Mouse (Mus musculus) MEL (cell line): ENCODE data around the gene Garnl3. TPM values are rescaled to one million over a fixed set of nuclear protein-coding genes. Genes with fewer than 3 reads are reported as not detected.

Experiments
- DNase-seq: peaks from one replicate; pipeline ENCODE4 v3.0.0; 2011; ENCODE audit warnings: low read depth, low spot score
- H3K27ac ChIP-seq: 2 replicates; pipeline ENCODE4 v1.5.1; 2012; ENCODE audit warnings: low read depth, mild to moderate bottlenecking, control low read depth, low read length, moderate library complexity; ENCODE audit not compliant: control insufficient read depth
- H3K27me3 ChIP-seq, 2 experiments: fragments of 150-350 bp in 1 of 2; sonication (generic) in 1 of 2; 2 replicates each; pipeline ENCODE4 v1.6.1; 2012; ENCODE audit warnings: low read length in 2 of 2, mild to moderate bottlenecking in 2 of 2, improper control_type of control experiment in 1 of 2, moderate library complexity in 1 of 2; ENCODE audit not compliant: insufficient read depth in 2 of 2, control insufficient read depth in 1 of 2
- H3K36me3 ChIP-seq, 2 experiments: 2 replicates each; pipeline ENCODE4 v1.6.1; 2012 to 2014; ENCODE audit warnings: low read length in 2 of 2, improper control_type of control experiment in 1 of 2, inconsistent platforms in 1 of 2, mild to moderate bottlenecking in 1 of 2; ENCODE audit not compliant: insufficient read depth in 2 of 2, control insufficient read depth in 1 of 2
- H3K4me1 ChIP-seq, 2 experiments: fragments of 150-350 bp in 1 of 2; sonication (generic) in 1 of 2; 2 replicates each; pipeline ENCODE4 v1.6.1; 2012; ENCODE audit warnings: low read length in 2 of 2, improper control_type of control experiment in 1 of 2, mild to moderate bottlenecking in 1 of 2; ENCODE audit not compliant: insufficient read depth in 2 of 2, control insufficient read depth in 1 of 2
- H3K4me3 ChIP-seq, 2 experiments: fragments of 150-350 bp in 1 of 2; sonication (generic) in 1 of 2; 2 replicates each; pipeline ENCODE4 v1.5.1; 2012; ENCODE audit warnings: low read depth in 2 of 2, low read length in 2 of 2, mild to moderate bottlenecking in 2 of 2, moderate library complexity in 2 of 2, control low read depth in 1 of 2, improper control_type of control experiment in 1 of 2; ENCODE audit not compliant: control insufficient read depth in 1 of 2, insufficient read depth in 1 of 2
- H3K79me2 ChIP-seq: 2 replicates; pipeline ENCODE4 v1.6.1; 2012; ENCODE audit warnings: mild to moderate bottlenecking, low read length, moderate library complexity; ENCODE audit not compliant: control insufficient read depth, poor library complexity, insufficient read depth
- H3K9ac ChIP-seq: 2 replicates; pipeline ENCODE4 v1.6.1; 2012; ENCODE audit warnings: low read depth, mild to moderate bottlenecking, control low read depth, low read length, moderate library complexity; ENCODE audit not compliant: control insufficient read depth, poor library complexity, severe bottlenecking
- H3K9me3 ChIP-seq: fragments of 150-350 bp; sonication (generic); replicated peaks from 2 replicates; pipeline ENCODE4 v1.6.1; 2012; ENCODE audit warnings: mild to moderate bottlenecking, low read length, improper control_type of control experiment, moderate library complexity; ENCODE audit not compliant: insufficient read depth
- BHLHE40 ChIP-seq: IDR thresholded peaks from 2 replicates; pipeline ENCODE4 v1.6.1; 2012; ENCODE audit warnings: low read depth, mild to moderate bottlenecking, inconsistent platforms, low read length, improper control_type of control experiment, borderline replicate concordance
- E2F4 ChIP-seq: IDR thresholded peaks from 2 replicates; pipeline ENCODE4 v1.6.1; 2011; ENCODE audit warnings: low read depth, low read length, improper control_type of control experiment, borderline replicate concordance
- ELF1 ChIP-seq: IDR thresholded peaks from 2 replicates; pipeline ENCODE4 v1.6.1; 2014; ENCODE audit warnings: low read depth, mild to moderate bottlenecking, inconsistent platforms, low read length, improper control_type of control experiment, moderate library complexity
- EP300 ChIP-seq, 2 experiments: IDR thresholded peaks; 2 replicates each; pipeline ENCODE4 v1.6.1; 2011; ENCODE audit warnings: improper control_type of control experiment in 2 of 2, low read length in 2 of 2, low read depth in 1 of 2, mild to moderate bottlenecking in 1 of 2
- ETS1 ChIP-seq: IDR thresholded peaks from 2 replicates; pipeline ENCODE4 v1.6.1; 2012; ENCODE audit warnings: low read depth, mild to moderate bottlenecking, inconsistent platforms, low read length, improper control_type of control experiment, moderate library complexity
- GABPA ChIP-seq: IDR thresholded peaks from 2 replicates; pipeline ENCODE4 v1.6.1; 2012; ENCODE audit warnings: low read depth, mild to moderate bottlenecking, inconsistent platforms, low read length, improper control_type of control experiment, moderate library complexity
- HCFC1 ChIP-seq: IDR thresholded peaks from 2 replicates; pipeline ENCODE4 v1.6.1; 2012; ENCODE audit warnings: low read depth, mild to moderate bottlenecking, inconsistent platforms, low read length, improper control_type of control experiment, moderate library complexity
- JUND ChIP-seq: IDR thresholded peaks from 2 replicates; pipeline ENCODE4 v1.6.1; 2011; ENCODE audit warnings: low read depth, mild to moderate bottlenecking, improper control_type of control experiment, low read length
- KAT2A ChIP-seq: conservative IDR thresholded peaks from 2 replicates; pipeline ENCODE4 v1.6.1; 2012; ENCODE audit warnings: low read depth, low read length, improper control_type of control experiment, inconsistent platforms
- MAFK ChIP-seq: IDR thresholded peaks from 2 replicates; pipeline ENCODE4 v1.6.1; 2011; ENCODE audit warnings: low read depth, mild to moderate bottlenecking, low read length, improper control_type of control experiment, borderline replicate concordance
- MAX ChIP-seq: IDR thresholded peaks from 2 replicates; pipeline ENCODE4 v1.6.1; 2011; ENCODE audit warnings: low read length, improper control_type of control experiment
- MAZ ChIP-seq: IDR thresholded peaks from 2 replicates; pipeline ENCODE4 v1.6.1; 2012; ENCODE audit warnings: low read depth, mild to moderate bottlenecking, inconsistent platforms, low read length, improper control_type of control experiment
- MEF2A ChIP-seq: IDR thresholded peaks from 2 replicates; pipeline ENCODE4 v1.6.1; 2014; ENCODE audit warnings: low read depth, mild to moderate bottlenecking, inconsistent platforms, low read length, improper control_type of control experiment; ENCODE audit not compliant: poor library complexity, insufficient replicate concordance, severe bottlenecking; ENCODE audit errors: extremely low read depth
- MXI1 ChIP-seq: IDR thresholded peaks from 2 replicates; pipeline ENCODE4 v1.6.1; 2011; ENCODE audit warnings: mild to moderate bottlenecking, low read depth, low read length, improper control_type of control experiment
- MYB ChIP-seq: IDR thresholded peaks from 2 replicates; pipeline ENCODE4 v1.6.1; 2011; ENCODE audit warnings: mild to moderate bottlenecking, low read depth, low read length, improper control_type of control experiment
- MYC ChIP-seq: IDR thresholded peaks from 2 replicates; pipeline ENCODE4 v1.6.1; 2011; ENCODE audit warnings: low read depth, mild to moderate bottlenecking, low read length, improper control_type of control experiment, moderate library complexity
- NELFE ChIP-seq: IDR thresholded peaks from 2 replicates; pipeline ENCODE4 v1.6.1; 2011; ENCODE audit warnings: low read depth, low read length, improper control_type of control experiment
- NRF1 ChIP-seq: IDR thresholded peaks from 2 replicates; pipeline ENCODE4 v1.6.1; 2014; ENCODE audit warnings: low read depth, mild to moderate bottlenecking, inconsistent platforms, low read length, improper control_type of control experiment, moderate library complexity; ENCODE audit not compliant: poor library complexity, insufficient read depth, severe bottlenecking
- POLR2A ChIP-seq, 2 experiments: IDR thresholded peaks; 2 replicates each; pipeline ENCODE4 v1.6.1; 2011 to 2012; ENCODE audit warnings: low read length in 2 of 2, mild to moderate bottlenecking in 2 of 2, control low read depth in 1 of 2, improper control_type of control experiment in 1 of 2, low read depth in 1 of 2, moderate library complexity in 1 of 2; ENCODE audit not compliant: control insufficient read depth in 1 of 2, insufficient read depth in 1 of 2, poor library complexity in 1 of 2
- POLR2AphosphoS5 ChIP-seq: IDR thresholded peaks from 2 replicates; pipeline ENCODE4 v1.6.1; 2012; ENCODE audit warnings: low read depth, borderline replicate concordance, mild to moderate bottlenecking, inconsistent platforms, low read length, moderate library complexity, mixed read lengths
- RAD21 ChIP-seq: IDR thresholded peaks from 2 replicates; pipeline ENCODE4 v1.6.1; 2011; ENCODE audit warnings: mild to moderate bottlenecking, low read depth, low read length, improper control_type of control experiment
- RCOR1 ChIP-seq: IDR thresholded peaks from 2 replicates; pipeline ENCODE4 v1.6.1; 2012; ENCODE audit warnings: low read depth, mild to moderate bottlenecking, inconsistent platforms, low read length, improper control_type of control experiment
- SIN3A ChIP-seq: IDR thresholded peaks from 2 replicates; pipeline ENCODE4 v1.6.1; 2012; ENCODE audit warnings: low read length, improper control_type of control experiment, inconsistent platforms
- TAL1 ChIP-seq: IDR thresholded peaks from 2 replicates; pipeline ENCODE4 v1.6.1; 2012; ENCODE audit warnings: mild to moderate bottlenecking, inconsistent platforms, low read length, moderate library complexity, mixed read lengths
- TBP ChIP-seq: IDR thresholded peaks from 2 replicates; pipeline ENCODE4 v1.8.0; 2011; ENCODE audit warnings: low read depth, low read length, improper control_type of control experiment
- USF1 ChIP-seq: IDR thresholded peaks from 2 replicates; pipeline ENCODE4 v1.6.1; 2014; ENCODE audit warnings: low read depth, mild to moderate bottlenecking, inconsistent platforms, low read length, improper control_type of control experiment, moderate library complexity
- USF2 ChIP-seq, 2 experiments: IDR thresholded peaks; 2 replicates each; pipeline ENCODE4 v1.6.1; 2011 to 2012; ENCODE audit warnings: improper control_type of control experiment in 2 of 2, low read length in 2 of 2, borderline replicate concordance in 1 of 2, inconsistent platforms in 1 of 2, low read depth in 1 of 2, mild to moderate bottlenecking in 1 of 2; ENCODE audit not compliant: insufficient read depth in 1 of 2
- ZC3H11A ChIP-seq: IDR thresholded peaks from 2 replicates; pipeline ENCODE4 v1.6.1; 2012; ENCODE audit warnings: low read depth, mild to moderate bottlenecking, inconsistent platforms, low read length, improper control_type of control experiment
- ZKSCAN1 ChIP-seq: IDR thresholded peaks from 2 replicates; pipeline ENCODE4 v1.6.1; 2012; ENCODE audit warnings: low read depth, mild to moderate bottlenecking, inconsistent platforms, low read length, improper control_type of control experiment, moderate library complexity
- ZMIZ1 ChIP-seq: IDR thresholded peaks from 2 replicates; pipeline ENCODE4 v1.6.1; 2012; ENCODE audit warnings: low read depth, mild to moderate bottlenecking, inconsistent platforms, low read length, improper control_type of control experiment, moderate library complexity
- ZNF384 ChIP-seq: IDR thresholded peaks from 2 replicates; pipeline ENCODE4 v1.6.1; 2012; ENCODE audit warnings: low read depth, mild to moderate bottlenecking, inconsistent platforms, low read length, improper control_type of control experiment
- polyA plus RNA-seq, 2 experiments: library from polyadenylated mRNA; stranded (reverse) in 1 of 2; unstranded in 1 of 2; fragments of >175 nt in 1 of 2; fragments of >200 nt in 1 of 2; gene quantifications; 2 replicates each; pipeline versions ENCODE4 v1.2.1 to v1.2.4; 2012; ENCODE audit warnings: low replicate concordance in 2 of 2, low read depth in 1 of 2; ENCODE audit not compliant: insufficient read length in 2 of 2, insufficient read depth in 1 of 2, missing spikeins in 1 of 2
- total RNA-seq: library from RNA; depleted of rRNA; stranded (reverse); fragments of 300-350 nt; gene quantifications from 2 replicates; pipeline ENCODE4 v1.2.3, GENCODE M21; 2012

The Garnl3 gene
- total and polyA plus RNA-seq, 3 experiments: 1.5 to 2.3 TPM; not detected in 1

GRCm38 (mm10) chr2:33046919-33047318 lies 84.5 kb downstream of the Garnl3 start:
- TF ChIP-seq RCOR1 (no peak), E2F4 (no peak), KAT2A (no peak), MEF2A (no peak), GABPA (no peak)
- Histone ChIP-seq H3K36me3 (peaks cover 0 to 21% of the 10 kb centered on the region in 2 experiments; a peak in 2 of 4 replicates), H3K4me3 (peak overlapping the region in 1 of 2 experiments; percentile 18; a peak in 1 of 4 replicates), H3K4me1 (peaks cover 0 to 28% of the 10 kb centered on the region in 2 experiments; a peak in 3 of 4 replicates), H3K27ac (peak overlapping the region; percentile 12; the same call in 1 of the 2 replicates), H3K79me2 (no peaks in the 10 kb centered on the region), H3K9me3 (no peaks in the 10 kb centered on the region), H3K27me3 (no peaks in the 10 kb centered on the region), H3K9ac (peak overlapping the region; percentile 17; the same call in 1 of the 2 replicates)
- DNase-seq: peak; percentile 65

- peaks cover 0 to 26% of the 10 kb centered on the region in 2 experiments; a peak in 2 of 4 replicates for H3K36me3 ChIP-seq
- H3K4me3 ChIP-seq: no peak overlapping the region
- DNase-seq: peak; percentile 59
- H3K79me2 ChIP-seq: no peaks in the 10 kb centered on the region
- H3K27me3 ChIP-seq: no peaks in the 10 kb centered on the region
- no peak overlapping the region for H3K9ac ChIP-seq
- peaks cover 0 to 32% of the 10 kb centered on the region in 2 experiments; a peak in 3 of 4 replicates for H3K4me1 ChIP-seq
- no peaks in the 10 kb centered on the region for H3K9me3 ChIP-seq
- no peak overlapping the region for H3K27ac ChIP-seq
- TF ChIP-seq BHLHE40: no peak
- peak; percentile 63 to 68; a peak in 3 of 4 replicates for TF ChIP-seq EP300 (IDR thresholded peaks at IDR 0.05; ENCODE audit: low read depth in 1 of 2, low read length in 2 of 2)
- TF ChIP-seq HCFC1: no peak
- no peak for TF ChIP-seq MAX
- TF ChIP-seq ZMIZ1: no peak
- TF ChIP-seq MXI1: 0 out of 2 replicates have a peak, but pooled peaks have one; percentile 29
- no peak for TF ChIP-seq USF1
- TF ChIP-seq NRF1: no peak
- peak; percentile 46; the same call in 1 of the 2 replicates for TF ChIP-seq SIN3A
- no peak for TF ChIP-seq TBP
- peak; percentile 24; the same call in 1 of the 2 replicates for TF ChIP-seq RCOR1
- no peak for TF ChIP-seq TAL1
- no peak for TF ChIP-seq MYB
- no peak for TF ChIP-seq USF2 (IDR thresholded peaks at IDR 0.05; ENCODE audit: borderline replicate concordance in 1 of 2, insufficient read depth in 1 of 2, low read depth in 1 of 2, low read length in 2 of 2)
- TF ChIP-seq POLR2AphosphoS5: no peak
- no peak for TF ChIP-seq JUND
- TF ChIP-seq NELFE: no peak
- TF ChIP-seq ETS1: 0 out of 2 replicates have a peak, but pooled peaks have one; percentile 23
- no peak for TF ChIP-seq RAD21
- TF ChIP-seq KAT2A: no peak
- no peak for TF ChIP-seq MAZ
- TF ChIP-seq MAFK: no peak
- TF ChIP-seq ZNF384: no peak
- TF ChIP-seq MYC: no peak
- TF ChIP-seq ELF1: no peak
- TF ChIP-seq POLR2A (IDR thresholded peaks at IDR 0.05; ENCODE audit: control insufficient read depth in 1 of 2, insufficient read depth in 1 of 2, low read depth in 1 of 2, low read length in 2 of 2, poor library complexity in 1 of 2): no peak
- no peak for TF ChIP-seq ZKSCAN1
- TF ChIP-seq GABPA: no peak
- TF ChIP-seq ZC3H11A: no peak
These were observed 85.6 kb downstream of the Garnl3 start for GRCm38 (mm10) chr2:33045899-33046298.
